Mouse (Mus musculus) testis, adult 2 months (tissue): ENCODE data around the gene Cbll1. TPM values are rescaled to one million over a fixed set of nuclear protein-coding genes. Genes with fewer than 3 reads are reported as not detected.
"Not testable (repeated sequence)": the region's sequence is repeated elsewhere in the genome, so short reads cannot be mapped to it uniquely, and the experiment has no call there.

Experiments used
- H3K27ac ChIP-seq: fragments of 200-500 bp; 2 replicates; pipeline ENCODE4 v1.5.1; 2012; ENCODE audit warnings: low read depth, low read length; ENCODE audit not compliant: control insufficient read depth, insufficient read depth
- H3K27me3 ChIP-seq: fragments of 200-500 bp; 2 replicates; pipeline ENCODE4 v1.6.1; 2012; ENCODE audit warnings: mild to moderate bottlenecking, low read length, moderate library complexity; ENCODE audit not compliant: control insufficient read depth, insufficient read depth
- H3K36me3 ChIP-seq: fragments of 200-500 bp; 2 replicates; pipeline ENCODE4 v1.6.1; 2012; ENCODE audit warnings: mild to moderate bottlenecking, low read length; ENCODE audit not compliant: control insufficient read depth, insufficient read depth
- H3K4me1 ChIP-seq: fragments of 200-500 bp; 2 replicates; pipeline ENCODE4 v1.6.1; 2012; ENCODE audit warnings: low read length; ENCODE audit not compliant: control insufficient read depth, insufficient read depth
- H3K4me3 ChIP-seq: fragments of 200-500 bp; 2 replicates; pipeline ENCODE4 v1.5.1; 2012; ENCODE audit warnings: low read depth, mild to moderate bottlenecking, low read length, moderate library complexity, mixed read lengths; ENCODE audit not compliant: control insufficient read depth
- CTCF ChIP-seq: fragments of 200-500 bp; IDR thresholded peaks from 2 replicates; pipeline ENCODE4 v1.5.1; 2012; ENCODE audit warnings: low read depth, mild to moderate bottlenecking, inconsistent platforms, low read length, moderate library complexity; ENCODE audit not compliant: control insufficient read depth, insufficient read depth, insufficient replicate concordance
- POLR2A ChIP-seq: fragments of 200-500 bp; IDR thresholded peaks from 2 replicates; pipeline ENCODE4 v1.6.1; 2012; ENCODE audit warnings: low read depth, mild to moderate bottlenecking, inconsistent platforms, low read length, moderate library complexity; ENCODE audit not compliant: control insufficient read depth
- polyA plus RNA-seq: library from polyadenylated mRNA; depleted of rRNA; stranded (reverse); fragments of >200 nt; gene quantifications from 2 replicates; pipeline ENCODE4 v1.2.3, GENCODE M21; 2012

Cbll1 gene
- polyA plus RNA-seq, 1 experiment, result 19.2 TPM

DNA sequence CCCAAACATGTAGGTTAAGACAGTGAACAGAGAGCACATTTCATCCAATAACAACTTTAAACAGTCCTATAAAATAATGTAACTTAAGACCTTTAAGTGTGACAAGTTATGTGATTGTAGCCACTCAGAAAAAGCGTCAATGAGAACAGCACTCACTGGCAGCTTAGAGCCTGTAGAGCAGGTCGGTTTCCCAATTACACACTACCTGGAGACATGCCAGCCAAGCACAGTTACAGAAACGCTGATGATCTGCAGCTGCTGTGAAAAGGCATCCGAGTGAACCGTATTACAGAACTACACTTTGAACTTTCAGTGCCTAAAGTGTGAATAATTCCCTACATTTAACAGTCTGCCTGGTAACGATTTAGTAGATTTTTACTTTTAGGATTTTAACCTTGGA lies 13.0 kb downstream of the Cbll1 start:
- Histone ChIP-seq H3K36me3 (peaks cover 2% of the 10 kb centered on the region; the same call in 1 of the 2 replicates), H3K27me3 (no peaks in the 10 kb centered on the region), H3K4me3 (no peak overlapping the region), H3K27ac (no peak overlapping the region), H3K4me1 (no peaks in the 10 kb centered on the region)
- TF ChIP-seq CTCF, result no peak
- no peak for TF ChIP-seq POLR2A

GRCm38 (mm10) chr12:31478182-31478581 lies 21.2 kb downstream of the Cbll1 start:
- not testable (repeated sequence) for H3K36me3 ChIP-seq, H3K4me3 ChIP-seq, H3K27ac ChIP-seq, H3K4me1 ChIP-seq, H3K27me3 ChIP-seq

DNA sequence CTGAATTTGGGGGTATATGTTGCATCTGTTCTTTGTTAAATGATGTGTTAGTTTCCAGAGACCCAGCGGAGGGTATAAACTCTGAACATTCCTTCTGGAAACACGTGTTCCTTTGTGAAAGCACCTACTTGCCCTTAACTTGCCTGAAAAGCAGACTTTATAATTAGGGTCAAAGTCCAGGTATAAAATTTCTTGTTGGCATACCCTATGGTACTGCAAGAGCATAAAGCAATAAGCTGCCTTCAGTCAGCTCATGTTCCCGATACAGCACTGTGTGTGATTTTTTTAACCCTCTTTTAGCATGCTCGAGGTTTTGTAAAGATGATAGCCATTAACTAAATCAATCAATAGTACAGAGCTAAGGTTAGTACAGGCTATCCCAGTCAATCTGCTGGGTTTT lies 36.8 kb downstream of the Cbll1 start:
- Histone ChIP-seq H3K27me3 (no peaks in the 10 kb centered on the region), H3K36me3 (no peaks in the 10 kb centered on the region), H3K27ac (no peak overlapping the region), H3K4me3 (no peak overlapping the region), H3K4me1 (no peaks in the 10 kb centered on the region)
- no peak for TF ChIP-seq CTCF
- no peak for TF ChIP-seq POLR2A

DNA sequence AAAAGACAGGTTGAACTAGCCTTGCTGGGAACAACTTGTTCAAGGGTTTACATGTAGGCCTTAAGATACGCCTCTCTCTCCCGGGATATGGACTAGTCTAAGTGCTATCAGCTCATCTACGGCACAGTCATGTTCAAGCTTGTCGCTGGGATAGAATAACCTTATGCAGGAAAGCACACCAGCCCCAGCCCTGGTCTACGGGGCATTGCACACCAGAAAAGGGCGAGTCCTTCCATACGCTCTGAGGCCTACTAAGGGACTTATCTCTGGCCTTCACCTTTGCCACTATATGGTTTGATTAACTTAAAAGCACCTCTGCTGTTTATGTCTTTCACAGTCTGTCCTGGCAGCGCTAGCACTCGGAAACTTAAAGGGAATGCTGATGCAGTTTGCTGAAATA lies 38.0 kb downstream of the Cbll1 start:
- Histone ChIP-seq H3K27ac (no peak overlapping the region), H3K4me1 (no peaks in the 10 kb centered on the region), H3K4me3 (no peak overlapping the region), H3K27me3 (no peaks in the 10 kb centered on the region), H3K36me3 (no peaks in the 10 kb centered on the region)
- TF ChIP-seq POLR2A, result no peak
- no peak for TF ChIP-seq CTCF

GRCm38 (mm10) chr12:31460270-31460669 lies 39.1 kb downstream of the Cbll1 start:
- peak; percentile 78; the same call in 1 of the 2 replicates for TF ChIP-seq CTCF
- not testable (repeated sequence) for H3K4me1 ChIP-seq, H3K27me3 ChIP-seq, H3K4me3 ChIP-seq, H3K36me3 ChIP-seq, H3K27ac ChIP-seq

DNA sequence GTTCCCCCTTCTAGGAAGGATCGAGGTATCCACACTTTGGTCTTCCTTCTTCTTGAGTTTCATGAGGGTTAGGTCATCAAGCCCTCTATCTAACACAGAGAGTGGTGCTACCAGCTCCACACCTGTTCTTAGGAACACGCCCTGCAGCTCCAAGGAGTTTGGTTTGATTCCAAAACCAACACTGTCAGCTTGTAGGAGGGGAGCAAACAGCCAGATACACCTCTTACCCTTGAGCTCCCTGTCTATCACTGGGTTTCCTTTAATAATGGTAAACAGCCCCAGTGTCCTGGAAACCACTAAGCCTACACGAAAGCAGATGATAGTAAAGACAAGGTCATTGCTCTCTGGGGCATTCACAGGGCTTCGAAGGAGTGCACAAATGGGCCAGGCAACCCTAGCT lies 40.9 kb downstream of the Cbll1 start:
- Histone ChIP-seq H3K27me3 (no peaks in the 10 kb centered on the region), H3K27ac (no peak overlapping the region), H3K4me1 (no peaks in the 10 kb centered on the region), H3K4me3 (no peak overlapping the region), H3K36me3 (no peaks in the 10 kb centered on the region)
- TF ChIP-seq CTCF (no peak), POLR2A (no peak)

- Histone ChIP-seq H3K4me1 (no peaks in the 10 kb centered on the region), H3K4me3 (no peak overlapping the region), H3K27me3 (no peaks in the 10 kb centered on the region), H3K27ac (no peak overlapping the region), H3K36me3 (no peaks in the 10 kb centered on the region)
- no peak for TF ChIP-seq POLR2A
- no peak for TF ChIP-seq CTCF
These were observed 43.1 kb downstream of the Cbll1 start for GRCm38 (mm10) chr12:31456271-31456670.

DNA sequence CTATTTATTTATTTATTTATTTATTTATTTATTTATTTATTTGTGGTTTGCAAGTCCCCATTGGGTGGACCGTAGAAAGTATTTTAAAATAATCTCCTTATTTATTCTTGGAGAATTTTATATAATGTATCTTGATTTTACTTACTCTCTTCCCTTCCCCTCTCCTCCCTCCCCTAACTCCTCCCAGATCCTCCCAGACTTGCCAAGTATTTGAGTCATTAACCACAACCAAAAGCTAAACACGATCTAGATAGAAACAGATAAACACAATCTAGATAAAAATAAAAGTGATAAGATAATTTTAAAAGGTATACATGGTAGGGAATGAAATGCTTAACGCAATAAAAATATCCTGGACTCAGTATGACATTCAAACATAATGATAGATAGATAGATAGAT lies 50.1 kb downstream of the Cbll1 start:
- Histone ChIP-seq H3K27me3 (no peaks in the 10 kb centered on the region), H3K4me3 (no peak overlapping the region), H3K4me1 (no peaks in the 10 kb centered on the region), H3K36me3 (no peaks in the 10 kb centered on the region), H3K27ac (no peak overlapping the region)
- TF ChIP-seq CTCF (no peak), POLR2A (no peak)

DNA sequence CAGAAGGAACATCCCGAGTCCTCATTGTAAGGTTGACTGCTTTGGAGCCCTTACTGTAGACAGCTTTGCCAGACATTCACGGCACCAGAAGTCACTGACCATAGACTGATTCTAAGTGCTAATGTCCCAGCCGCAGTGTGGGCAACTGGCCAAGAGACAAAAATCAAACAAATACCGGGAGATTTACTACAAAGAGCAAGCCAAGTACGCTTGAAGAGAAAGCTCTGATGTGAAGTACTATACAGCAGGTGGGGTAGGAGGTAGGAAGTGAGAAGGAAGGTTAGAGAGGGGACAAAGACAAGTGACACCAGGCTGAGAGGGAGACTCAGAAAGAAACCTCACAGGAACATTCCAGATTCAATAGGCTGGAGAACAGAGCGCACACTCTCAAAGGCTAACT lies 54.6 kb downstream of the Cbll1 start:
- TF ChIP-seq POLR2A (no peak), CTCF (no peak)
- Histone ChIP-seq H3K36me3 (no peaks in the 10 kb centered on the region), H3K4me3 (no peak overlapping the region), H3K4me1 (no peaks in the 10 kb centered on the region; the same call in 1 of the 2 replicates), H3K27ac (no peak overlapping the region), H3K27me3 (no peaks in the 10 kb centered on the region)
